Mouse (Mus musculus): ENCODE data around the gene Espl1.

GRCm38 (mm10) chr15:102331610-102332015 is 35.5 kb downstream of the Espl1 start, which contains the start of gene Myg1:
- TF ChIP-seq CTCF (IDR thresholded peaks at IDR 0.05), result no peak
- peak; percentile 83 for TF ChIP-seq EP300 (IDR thresholded peaks at IDR 0.05; ENCODE audit: insufficient read depth, low read depth, low read length)
- TF ChIP-seq POLR2A (IDR thresholded peaks at IDR 0.05; ENCODE audit: insufficient read depth, low read depth, low read length), result peak; percentile 90

All from heart, adult 2 months (tissue).